Mouse (Mus musculus): ENCODE results near the gene Npas2.

Npas2 gene

DNA sequence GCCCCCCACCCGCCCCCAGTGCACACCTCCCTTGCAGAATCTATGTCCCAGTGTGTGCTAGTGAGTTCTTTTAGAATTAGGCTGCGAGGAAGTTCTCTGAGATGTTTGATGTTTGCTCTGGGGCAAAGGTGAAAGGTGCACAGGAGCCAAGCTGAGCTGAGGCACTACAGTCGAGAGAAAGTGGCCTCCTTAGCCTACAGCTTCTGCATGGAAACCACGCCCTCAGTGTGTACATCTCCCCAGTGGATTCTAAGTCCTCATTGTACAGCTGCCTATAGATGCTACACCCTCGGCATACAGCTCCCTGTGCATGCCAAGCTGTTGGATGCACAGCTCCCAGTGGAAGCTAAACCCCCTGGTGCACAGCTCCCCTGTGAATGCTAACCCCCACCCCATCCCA lies 145.9 kb downstream of the Npas2 start:
- DNase-seq = no peak

DNA sequence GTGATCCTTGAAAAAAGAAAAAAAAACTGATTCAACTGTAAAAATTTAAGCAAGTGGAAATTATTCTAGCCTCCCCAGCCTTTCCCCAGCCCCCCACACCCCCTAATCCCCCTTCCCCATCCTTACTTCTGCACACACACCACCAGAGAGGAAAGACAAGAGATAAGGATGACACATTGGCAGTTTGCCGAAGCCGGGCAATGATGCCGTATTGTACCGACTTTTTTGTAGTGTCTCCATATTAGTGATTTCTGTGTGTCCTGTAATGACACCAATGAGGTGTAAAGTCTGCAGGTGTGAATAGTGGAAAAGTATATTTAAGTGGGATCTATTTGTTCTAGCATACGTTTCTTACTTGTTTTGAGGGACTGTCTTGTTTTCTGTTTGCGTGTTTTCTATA lies 146.6 kb downstream of the Npas2 start:
- no peak for DNase-seq

GRCm38 (mm10) chr1:39340647-39341046 lies 147.1 kb downstream of the Npas2 start:
- DNase-seq = peak; percentile 56

DNA sequence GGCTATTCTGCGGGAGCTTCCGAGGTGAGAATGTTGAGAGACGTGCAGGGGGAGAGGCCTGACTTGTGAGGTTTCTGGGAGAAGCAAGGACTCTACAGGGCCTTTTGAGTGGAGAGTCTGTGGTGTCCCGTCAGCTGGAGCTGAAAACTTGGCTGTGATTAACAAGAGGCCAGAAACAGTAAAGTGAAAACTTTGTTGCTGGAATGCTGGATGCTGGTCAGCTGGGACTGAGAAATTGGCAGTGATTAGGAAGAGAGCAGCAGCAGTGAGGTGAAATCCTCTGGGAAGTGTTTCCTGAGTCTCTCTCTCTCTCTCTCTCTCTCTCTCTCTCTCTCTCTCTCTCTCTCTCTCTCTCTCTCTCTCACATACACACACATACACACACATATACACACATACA lies 148.3 kb downstream of the Npas2 start:
- DNase-seq = no peak

GRCm38 (mm10) chr1:39343242-39343641 lies 149.7 kb downstream of the Npas2 start:
- no peak for DNase-seq

DNA sequence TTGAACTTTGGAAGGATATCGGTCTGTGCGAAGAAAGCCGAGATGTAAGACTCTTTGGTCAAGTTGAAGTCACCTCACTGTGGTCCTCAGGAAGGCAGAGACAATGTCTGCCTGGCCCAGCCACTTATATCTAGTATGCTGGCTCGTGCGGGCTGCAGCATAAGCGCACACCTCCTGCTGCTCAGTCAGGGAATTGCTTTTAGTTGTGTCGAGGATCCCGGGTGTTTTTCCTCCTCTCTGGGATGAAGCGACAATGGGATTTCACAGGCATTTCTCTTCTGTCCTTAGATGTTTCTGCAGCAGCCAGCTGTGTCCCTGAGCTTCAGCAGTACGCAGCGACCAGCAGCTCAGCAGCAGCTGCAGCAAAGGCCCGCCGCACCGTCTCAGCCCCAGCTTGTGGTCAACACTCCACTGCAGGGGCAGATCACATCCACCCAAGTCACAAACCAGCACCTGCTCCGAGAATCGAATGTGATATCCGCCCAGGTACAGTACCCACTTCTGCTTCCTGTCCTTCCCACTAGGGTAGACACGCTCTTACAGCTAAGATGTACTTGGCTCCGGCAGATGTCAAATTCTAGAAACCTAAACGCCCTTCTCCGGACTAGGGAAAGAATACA lies 151.6 kb downstream of the Npas2 start:
- DNase-seq = peak; percentile 48

DNA sequence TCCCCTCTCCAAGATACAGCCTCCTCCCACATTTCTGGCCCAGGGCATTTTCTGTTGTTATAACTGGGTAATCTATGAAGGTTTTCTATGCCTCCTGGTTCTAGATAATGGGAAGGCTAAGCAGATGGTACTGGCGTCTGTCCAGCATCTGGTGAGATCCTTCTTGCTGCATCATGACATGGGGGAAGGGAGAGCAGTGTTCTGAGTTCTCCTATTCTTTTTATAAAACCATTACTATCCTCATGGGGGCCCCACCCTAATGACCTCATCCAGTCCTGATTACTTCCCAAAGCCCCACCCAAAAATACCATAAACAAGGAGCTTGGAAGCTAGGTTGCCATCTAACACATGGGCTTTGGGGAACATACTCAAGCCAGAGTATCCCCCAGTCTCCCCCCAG lies 155.5 kb downstream of the Npas2 start:
- no peak for DNase-seq

DNA sequence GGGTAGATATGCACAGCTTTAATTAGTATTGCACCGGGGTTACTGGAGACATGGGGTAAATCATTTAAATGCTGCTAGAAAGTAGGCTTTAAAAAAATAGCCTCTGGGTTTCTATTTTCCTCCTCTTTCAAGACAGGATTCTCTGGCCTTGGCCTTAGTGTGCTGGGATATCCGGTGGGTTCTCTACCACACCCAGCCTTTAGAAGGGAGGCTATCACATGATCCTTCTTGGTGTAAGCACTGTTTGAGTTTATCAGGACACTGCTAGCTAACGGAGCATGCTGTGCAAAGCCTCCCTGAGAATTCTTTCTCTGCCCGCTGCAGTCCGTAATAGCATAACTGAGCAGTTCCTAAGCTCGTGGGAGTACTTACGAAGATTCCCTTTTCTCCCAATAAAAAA lies 155.9 kb downstream of the Npas2 start:
- DNase-seq = no peak

DNA sequence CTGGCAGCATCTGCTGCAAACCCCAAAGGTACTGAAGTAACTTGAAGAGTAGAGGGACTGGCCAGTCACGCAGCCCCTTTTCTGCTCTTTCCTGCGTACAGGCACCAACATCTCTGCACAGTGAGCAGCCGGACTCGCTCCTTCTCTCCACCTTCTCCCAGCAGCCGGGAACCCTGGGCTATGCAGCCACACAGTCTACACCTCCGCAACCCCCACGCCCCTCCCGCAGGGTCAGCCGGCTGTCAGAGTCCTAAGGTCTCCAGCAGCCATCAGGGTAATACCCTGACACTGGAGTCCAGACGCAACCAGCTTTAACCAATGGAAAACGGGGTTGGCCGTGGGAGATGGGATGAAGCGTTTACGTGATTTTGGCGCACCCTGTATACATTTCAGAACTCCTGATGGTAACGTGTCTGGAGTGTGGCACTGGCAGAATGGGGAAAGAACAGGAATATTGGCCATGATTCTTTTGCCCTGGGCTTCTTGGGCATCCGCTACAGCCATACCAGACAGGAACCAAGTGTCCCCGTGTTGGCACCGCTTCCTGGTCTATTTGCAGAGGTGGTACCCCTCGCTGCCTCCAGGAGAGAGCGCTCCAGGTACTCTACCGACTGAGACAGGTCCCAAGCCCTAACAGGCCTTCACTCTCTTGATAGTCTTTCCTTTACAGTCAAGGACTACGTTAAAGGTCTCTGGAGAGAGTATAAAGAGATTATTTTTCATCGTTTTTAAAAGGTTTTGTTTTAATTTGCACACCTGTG lies 168.4 kb downstream of the Npas2 start:
- no peak for DNase-seq

GRCm38 (mm10) chr1:39362515-39362893 lies 169.0 kb downstream of the Npas2 start:
- DNase-seq = no peak

- no peak for DNase-seq
Observed at GRCm38 (mm10) chr1:39365562-39365961, 172.0 kb downstream of the Npas2 start.

DNA sequence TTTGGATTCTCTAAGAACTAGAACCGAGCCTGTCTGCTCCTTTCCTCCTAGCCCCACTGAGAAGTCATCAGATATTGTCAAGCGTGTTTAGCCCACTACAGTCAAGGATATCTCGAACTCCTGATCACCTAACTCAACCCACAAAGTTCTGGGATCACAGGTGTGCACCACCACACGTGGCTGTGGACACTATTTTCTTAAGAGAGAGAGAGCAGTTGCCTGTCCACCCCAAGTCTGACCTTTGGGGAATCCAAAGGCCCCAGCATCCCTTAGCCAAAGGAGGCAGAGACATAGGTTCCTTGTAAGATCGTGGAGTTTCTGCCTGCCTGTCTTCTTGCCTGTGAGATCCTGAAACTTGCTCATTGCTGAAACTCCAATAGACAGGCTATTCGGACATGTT lies 173.5 kb downstream of the Npas2 start:
- DNase-seq = peak; percentile 11

DNA sequence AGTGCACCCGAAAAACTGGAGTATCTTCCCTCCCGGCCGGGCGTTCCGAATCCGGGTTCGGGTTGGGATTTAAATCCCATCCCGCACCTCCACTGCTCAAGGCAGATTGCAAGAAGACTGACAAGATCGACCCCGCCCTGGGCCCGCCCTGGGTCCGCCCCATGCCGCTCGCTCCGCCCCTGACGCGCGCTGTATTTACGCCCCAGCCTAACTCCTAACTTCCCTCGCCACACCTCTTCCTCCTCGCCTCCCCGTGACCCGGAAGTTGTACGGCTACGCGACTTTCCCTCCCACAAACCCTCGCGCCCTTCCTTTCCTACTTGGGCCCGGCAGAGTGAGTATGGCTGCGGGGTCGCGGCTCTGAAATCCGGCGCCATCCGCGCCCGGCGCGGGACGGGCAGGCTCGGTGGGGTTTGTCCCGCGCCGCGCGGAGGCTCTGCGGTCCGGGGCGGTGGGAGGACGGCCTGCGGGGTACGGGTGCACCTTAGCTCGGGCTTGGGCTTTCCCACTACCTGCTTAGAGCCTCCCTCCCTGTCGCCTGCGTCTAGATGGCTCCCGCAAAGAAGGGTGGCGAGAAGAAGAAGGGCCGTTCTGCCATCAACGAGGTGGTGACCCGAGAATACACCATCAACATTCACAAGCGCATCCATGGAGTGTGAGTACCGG lies 174.2 kb downstream of the Npas2 start, which contains the start of gene Rpl31:
TSS of gene Rpl31 (plus strand) at position 242 of the 666 bp plus-strand sequence.
- DNase-seq = peak; percentile 98

DNA sequence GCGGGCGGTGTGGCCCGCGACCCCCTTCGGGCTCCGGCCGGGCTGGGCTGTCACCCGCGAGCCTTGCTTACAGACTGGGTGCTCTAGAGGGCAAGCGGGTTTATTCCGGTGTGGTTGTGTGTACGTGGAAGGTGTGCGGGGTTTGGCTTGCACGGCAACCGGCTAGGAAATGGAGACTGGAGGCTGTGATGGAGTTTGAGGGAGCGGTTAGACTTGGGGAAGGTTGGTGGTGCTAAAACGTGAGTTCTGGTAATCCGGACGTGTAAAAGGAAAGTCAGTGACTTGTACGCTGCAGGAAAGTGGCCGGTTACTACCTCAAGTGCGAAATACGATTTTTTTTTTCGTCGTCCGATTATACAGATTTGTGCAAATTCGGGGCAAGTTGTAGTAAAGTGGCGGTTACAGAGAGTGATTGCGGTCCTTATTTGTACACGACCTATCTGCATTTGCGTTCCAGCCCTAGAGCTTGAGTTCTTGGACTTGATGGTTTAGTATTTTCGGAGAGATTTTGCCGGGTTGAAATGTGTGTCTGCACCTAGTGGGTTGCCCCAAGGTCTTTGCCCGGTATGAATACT lies 174.8 kb downstream of the Npas2 start:
- DNase-seq = no peak

GRCm38 (mm10) chr1:39370431-39370830 lies 176.9 kb downstream of the Npas2 start:
- no peak for DNase-seq

GRCm38 (mm10) chr1:39372220-39372843 lies 178.8 kb downstream of the Npas2 start:
- DNase-seq = no peak

GRCm38 (mm10) chr1:39373378-39373777 lies 179.8 kb downstream of the Npas2 start:
- no peak for DNase-seq

- no peak for DNase-seq
Observed at GRCm38 (mm10) chr1:39374231-39374809, 180.8 kb downstream of the Npas2 start.

DNA sequence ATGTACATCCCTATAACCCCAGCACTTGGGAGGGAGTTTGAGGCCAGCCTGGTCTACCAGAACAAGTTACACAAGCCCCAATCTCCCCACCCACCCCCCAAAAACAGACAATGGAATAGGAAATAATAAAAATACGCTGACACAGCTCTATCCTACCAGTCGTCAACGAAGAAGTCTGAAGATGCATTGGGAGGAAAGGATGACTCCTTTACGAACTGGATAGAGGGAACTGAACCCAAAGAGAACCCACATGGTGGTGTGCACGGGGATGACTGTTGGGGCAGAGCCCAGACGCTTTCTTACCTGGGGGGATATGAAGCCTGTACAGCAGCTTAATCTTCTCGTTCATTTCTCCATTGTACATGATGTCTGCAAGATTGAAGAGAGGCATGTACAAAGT lies 182.6 kb downstream of the Npas2 start:
- DNase-seq = no peak

GRCm38 (mm10) chr1:39376726-39377240 lies 183.3 kb downstream of the Npas2 start:
- no peak for DNase-seq

DNA sequence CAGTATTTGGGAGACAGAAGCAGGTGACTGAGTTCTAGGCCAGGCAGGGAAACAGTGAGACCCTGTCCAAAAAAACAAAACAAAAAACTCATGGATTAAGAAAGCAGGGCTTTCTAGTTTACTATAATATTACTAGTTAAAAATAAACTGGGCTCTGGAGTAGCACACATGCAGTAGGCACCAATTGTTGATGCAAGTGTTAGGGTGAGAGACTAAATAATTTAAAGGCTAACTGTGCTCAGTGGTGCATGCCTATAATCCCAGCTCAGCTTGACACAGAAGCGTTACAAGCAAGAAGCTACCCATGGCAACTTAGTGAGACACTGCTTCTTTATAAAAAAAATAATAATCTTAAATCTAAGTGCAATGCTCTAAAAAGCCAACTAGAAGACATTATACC lies 185.0 kb downstream of the Npas2 start:
- no peak for DNase-seq

DNA sequence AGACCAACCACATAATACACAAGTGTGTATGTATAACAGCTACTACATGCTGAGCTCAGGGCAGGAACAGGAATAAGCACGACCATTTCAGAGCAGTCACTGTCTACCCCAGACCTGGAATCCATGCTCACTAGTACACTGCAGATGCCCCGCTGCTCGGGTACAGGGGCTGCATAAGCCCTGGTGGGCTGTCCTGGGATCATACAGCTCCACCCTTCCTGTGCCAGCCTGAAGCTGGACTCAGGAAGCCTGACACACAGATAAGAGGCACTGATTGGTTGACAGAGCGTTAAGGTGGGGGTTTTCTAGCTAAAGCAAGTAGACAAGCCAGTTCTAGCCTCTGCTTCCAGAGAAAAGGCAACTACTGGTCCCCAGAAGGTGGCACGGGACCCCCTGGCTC lies 185.5 kb downstream of the Npas2 start:
- no peak for DNase-seq

DNA sequence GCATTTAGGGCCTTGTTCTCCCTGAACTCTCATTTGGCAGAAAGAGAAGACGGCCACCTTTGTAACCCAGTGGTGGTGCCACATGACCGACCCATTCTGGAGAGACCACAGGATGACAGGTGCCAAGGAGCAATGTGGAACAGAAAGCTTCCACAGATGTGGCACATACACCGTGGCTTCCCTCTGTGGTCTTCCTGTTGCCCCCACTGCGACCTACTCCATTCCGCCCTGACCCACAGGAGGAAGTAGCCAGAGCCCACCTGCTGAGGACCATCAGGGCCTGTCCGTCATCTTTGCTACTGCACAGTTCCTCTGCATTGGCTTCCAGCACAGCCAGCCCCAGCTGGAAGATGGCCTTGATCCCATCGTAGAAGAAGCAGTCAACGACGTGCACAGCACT lies 187.5 kb downstream of the Npas2 start:
- DNase-seq = no peak
